In the genomic region with DNA sequence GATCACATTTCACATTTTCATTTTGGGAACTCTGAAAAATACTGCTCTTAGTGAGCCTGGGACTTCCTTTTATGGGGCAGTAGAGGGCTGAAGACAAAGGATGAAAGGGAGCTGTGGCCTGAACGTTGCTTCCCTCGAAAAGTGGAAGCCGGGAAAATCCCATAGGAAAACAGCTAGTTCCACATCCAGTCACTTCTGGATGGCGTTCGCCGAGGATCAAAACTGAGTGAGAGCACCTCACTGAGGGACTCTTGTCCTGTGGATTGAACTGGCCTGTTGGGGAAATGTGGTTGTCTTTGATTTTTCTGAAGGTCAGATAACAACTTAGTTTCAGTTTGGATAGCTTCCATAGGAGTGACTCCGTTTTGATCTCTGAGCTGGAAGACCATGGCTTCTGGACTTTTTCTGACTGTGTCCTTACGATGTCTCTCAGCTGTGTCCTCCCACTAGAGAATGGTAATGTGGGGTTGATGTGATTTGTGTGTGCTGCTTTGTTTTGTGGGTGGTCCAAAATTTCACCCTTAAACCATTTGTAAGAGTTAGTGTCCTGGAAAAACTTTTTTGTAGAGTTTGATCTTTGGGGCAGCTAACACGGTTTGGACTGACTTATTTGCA, we compare ENCODE assay signal across 9 mouse cellular contexts. TPM values are rescaled to one million over a fixed set of nuclear protein-coding genes. Genes with fewer than 3 reads are reported as not detected.
DNase-seq lines count a peak whose midpoint lies in the region; ATAC-seq and TF ChIP-seq lines count a peak whose summit lies in the region.
"Had no signal": no experiment of that assay in that cellular context is flagged by ENCODE, and none has a peak within 500 bp of the region (broad histone marks: within the 10 kb centered on the region; RNA-seq: fewer than 3 reads in every experiment).

No protein-coding gene starts in this region.

- no peak for TF ChIP-seq CTCF in lung, adult 2 months (IDR thresholded peaks at IDR 0.05; ENCODE audit: insufficient read depth, low read length)

- DNase-seq in lung, adult 2 months: no peak
- DNase-seq in heart, adult 9 months (ENCODE audit: low spot score in 2 of 2): peak; percentile 18 to 19
- DNase-seq in B cell, adult 2 months: no peak
- DNase-seq in frontal cortex, postnatal 25 days (ENCODE audit: low spot score in 2 of 2): no peak
- DNase-seq: cerebellum, adult 11 months; right cerebral cortex, postnatal 4 days had no signal

- H3K27ac ChIP-seq in lung, embryonic 16.5 days (ENCODE audit: low read length): peak overlapping the region; percentile 34; the same call in 1 of the 2 replicates
- H3K27ac ChIP-seq in hindbrain, embryonic 16.5 days (ENCODE audit: low read depth, low read length): no peak overlapping the region
- H3K27ac ChIP-seq in neural tube, embryonic 15.5 days (replicated peaks): 0 out of 2 replicates have a peak overlapping the region, but pooled peaks have one; percentile 2

- no peak for TF ChIP-seq POLR2A in lung, adult 2 months (IDR thresholded peaks at IDR 0.05; ENCODE audit: borderline replicate concordance, extremely low read depth, low read depth, low read length)

- H3K4me2 ChIP-seq in lung, embryonic 16.5 days (ENCODE audit: low read depth, low read length): peak overlapping the region; percentile 54; the same call in 1 of the 2 replicates
- H3K4me2 ChIP-seq in hindbrain, embryonic 16.5 days (ENCODE audit: low read length): peak overlapping the region; percentile 9; the same call in 1 of the 2 replicates
- peak overlapping the region; percentile 82 for H3K4me2 ChIP-seq in neural tube, embryonic 15.5 days

- no peaks in the 10 kb centered on the region for H3K27me3 ChIP-seq in lung, embryonic 16.5 days (ENCODE audit: control insufficient read depth, insufficient read depth, low read depth, low read length)
- H3K27me3 ChIP-seq in hindbrain, embryonic 16.5 days (replicated peaks; ENCODE audit: control insufficient read depth, insufficient read depth, low read length): no peaks in the 10 kb centered on the region
- H3K27me3 ChIP-seq in neural tube, embryonic 15.5 days (replicated peaks): no peaks in the 10 kb centered on the region

- H3K36me3 ChIP-seq in lung, embryonic 16.5 days (ENCODE audit: control insufficient read depth, insufficient read depth, low read length): 0 out of 2 replicates have a peak, but pooled peaks cover 2% of the 10 kb centered on the region
- H3K36me3 ChIP-seq in hindbrain, embryonic 16.5 days (ENCODE audit: control insufficient read depth, insufficient read depth, low read length): no peaks in the 10 kb centered on the region
- H3K36me3 ChIP-seq in neural tube, embryonic 15.5 days: no peaks in the 10 kb centered on the region

- no peaks in the 10 kb centered on the region for H3K9me3 ChIP-seq in lung, embryonic 16.5 days (ENCODE audit: control insufficient read depth, low read length)
- H3K9me3 ChIP-seq in hindbrain, embryonic 16.5 days (ENCODE audit: control insufficient read depth, low read length): no peaks in the 10 kb centered on the region
- H3K9me3 ChIP-seq in neural tube, embryonic 15.5 days (replicated peaks): no peaks in the 10 kb centered on the region

- no peak overlapping the region for H3K9ac ChIP-seq in lung, embryonic 16.5 days (ENCODE audit: low read length)
- H3K9ac ChIP-seq in hindbrain, embryonic 16.5 days (ENCODE audit: low read depth, low read length): no peak overlapping the region
- no peak overlapping the region for H3K9ac ChIP-seq in neural tube, embryonic 15.5 days (replicated peaks)

- WGBS in lung, embryonic 16.5 days: 75% methylated on average over 9 of the region's 9 CpGs
- 65% methylated on average over 9 of the region's 9 CpGs for WGBS in lung, adult 2 months
- 82% methylated on average over 9 of the region's 9 CpGs for WGBS in hindbrain, embryonic 16.5 days
- WGBS in neural tube, embryonic 15.5 days: 79% methylated on average over 9 of the region's 9 CpGs

- H3K4me3 ChIP-seq in lung, embryonic 16.5 days (ENCODE audit: low read length): no peak overlapping the region
- H3K4me3 ChIP-seq in lung, adult 2 months (replicated peaks; ENCODE audit: extremely low read depth, low read depth, low read length): no peak overlapping the region
- no peak overlapping the region for H3K4me3 ChIP-seq in hindbrain, embryonic 16.5 days (ENCODE audit: low read length)
- H3K4me3 ChIP-seq in neural tube, embryonic 15.5 days (replicated peaks): no peak overlapping the region

- H3K4me1 ChIP-seq in lung, embryonic 16.5 days (replicated peaks; ENCODE audit: control insufficient read depth, insufficient read depth, low read length): peaks cover 16% of the 10 kb centered on the region
- H3K4me1 ChIP-seq in lung, adult 2 months (ENCODE audit: control insufficient read depth, insufficient read depth, low read length): peaks cover 5% of the 10 kb centered on the region; the same call in 1 of the 2 replicates
- H3K4me1 ChIP-seq in hindbrain, embryonic 16.5 days (ENCODE audit: control insufficient read depth, insufficient read depth, low read depth, low read length): peaks cover 22% of the 10 kb centered on the region
- H3K4me1 ChIP-seq in neural tube, embryonic 15.5 days: peaks cover 26% of the 10 kb centered on the region

- ATAC-seq in lung, embryonic 16.5 days (ENCODE audit: low read depth): no peak
- ATAC-seq in hindbrain, embryonic 16.5 days: no peak
- no peak for ATAC-seq in neural tube, embryonic 15.5 days (ENCODE audit: low FRiP score)

RNA-seq across cellular contexts. Expression of a gene that starts 2.5 kb away (rescaled TPM):
- polyA plus RNA-seq in lung, embryonic 16.5 days (2015; fragmentation: Nextera tagmentation; extraction: Ambion mirVana): 76.8 and 80.4 TPM in 2 replicates
- 16.5 and 25.5 TPM in 2 replicates for polyA plus RNA-seq in lung, adult 2 months (2012; rRNA removed)
- polyA plus RNA-seq in hindbrain, embryonic 16.5 days (2015; fragmentation: Nextera tagmentation; extraction: Ambion mirVana): 145 and 158 TPM in 2 replicates
- polyA plus RNA-seq in neural tube, embryonic 15.5 days (2015; fragmentation: Nextera tagmentation; extraction: Ambion mirVana): 125 and 135 TPM in 2 replicates

Comparison
In these comparisons a context has a peak if more than half of its experiments do, and no peak if none do; other contexts are left out.
1. H3K4me2 ChIP-seq: peak in every context shown above with its lines; median percentile 82 in neural tube, embryonic 15.5 days; 54 in lung, embryonic 16.5 days; 9 in hindbrain, embryonic 16.5 days.
2. DNase-seq: peak in heart, adult 9 months (2 of 2); none in lung, adult 2 months (single experiment), B cell, adult 2 months (0 of 2) and frontal cortex, postnatal 25 days (0 of 2).